Mouse (Mus musculus) spleen, adult 2 months (tissue): ENCODE data around the gene Npas4.

ENCODE experiments used
- CTCF ChIP-seq: fragments of 200-500 bp; IDR thresholded peaks from 2 replicates; pipeline ENCODE4 v1.5.1; 2011; ENCODE audit warnings: mild to moderate bottlenecking, inconsistent platforms; ENCODE audit not compliant: insufficient read depth, insufficient read length, insufficient replicate concordance; ENCODE audit errors: extremely low read depth
- POLR2A ChIP-seq: fragments of 200-500 bp; IDR thresholded peaks from 2 replicates; pipeline ENCODE4 v1.6.1; 2011; ENCODE audit warnings: low read depth, low read length, inconsistent platforms

DNA sequence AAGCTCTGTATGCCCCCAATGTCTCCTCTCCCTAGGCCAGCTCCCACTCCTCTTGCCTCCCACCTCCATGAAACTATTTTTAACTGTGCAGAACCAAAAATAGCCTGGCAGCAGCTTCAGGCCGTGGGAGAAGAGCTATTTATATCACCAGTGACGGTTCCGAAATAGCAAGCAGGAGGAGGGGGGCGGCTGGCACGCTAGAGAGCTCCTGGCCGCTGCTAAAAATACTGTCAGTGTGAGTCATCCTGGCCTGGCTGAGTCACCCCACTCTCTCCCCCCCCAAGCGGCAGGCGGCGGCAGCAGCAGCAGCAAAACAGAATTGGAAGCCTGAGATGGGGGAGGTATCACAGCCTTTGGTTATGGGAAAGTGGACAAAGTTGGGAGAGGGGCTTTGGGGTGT, 2.8 kb upstream of the Npas4 start:
- TF ChIP-seq CTCF, result no peak
- no peak for TF ChIP-seq POLR2A
